Mouse (Mus musculus) erythroblast, embryonic 14.5 days (primary cell): ENCODE measurements at regions not wholly inside any gene's neighbourhood (a gene's known extent, or its start where the extent isn't known, plus 50 kb on each side); places are given as distances from the start of the nearest gene placed in this dataset.

Experiments
- GATA1 ChIP-seq: IDR thresholded peaks from 2 replicates; pipeline ENCODE4 v1.6.1; 2012; ENCODE audit warnings: low read length, inconsistent platforms, mixed read lengths
- TAL1 ChIP-seq: IDR thresholded peaks from 3 replicates; pipeline ENCODE4 v1.6.1; 2012; ENCODE audit warnings: low read length, inconsistent platforms, mixed read lengths

DNA sequence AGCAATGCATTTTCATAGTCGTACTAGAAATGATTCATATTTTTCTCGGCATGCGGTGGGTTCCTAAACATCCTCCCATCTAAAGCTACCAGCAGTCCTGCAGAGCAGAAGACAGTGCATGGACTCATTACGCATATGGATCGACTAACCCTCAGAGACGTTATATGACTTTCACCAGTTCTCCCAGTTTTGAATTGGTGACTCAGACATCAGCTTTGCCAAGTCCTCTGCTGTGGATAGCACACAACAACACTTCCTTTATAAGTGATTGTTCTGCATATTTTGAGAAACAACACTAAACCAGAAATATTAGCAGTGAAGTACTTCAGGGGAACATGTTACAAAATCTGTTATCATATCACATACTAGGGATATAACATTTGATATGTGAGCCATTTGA, 64.1 kb upstream of the Kitl start:
- TF ChIP-seq GATA1: no peak
- TF ChIP-seq TAL1: no peak
